Mouse (Mus musculus): ENCODE measurements around the gene Onecut3. TPM values are rescaled to one million over a fixed set of nuclear protein-coding genes. Genes with fewer than 3 reads are reported as not detected.

Onecut3 gene
- polyA plus RNA-seq, 1 experiment from 2014 or later: 0.05 TPM

DNA sequence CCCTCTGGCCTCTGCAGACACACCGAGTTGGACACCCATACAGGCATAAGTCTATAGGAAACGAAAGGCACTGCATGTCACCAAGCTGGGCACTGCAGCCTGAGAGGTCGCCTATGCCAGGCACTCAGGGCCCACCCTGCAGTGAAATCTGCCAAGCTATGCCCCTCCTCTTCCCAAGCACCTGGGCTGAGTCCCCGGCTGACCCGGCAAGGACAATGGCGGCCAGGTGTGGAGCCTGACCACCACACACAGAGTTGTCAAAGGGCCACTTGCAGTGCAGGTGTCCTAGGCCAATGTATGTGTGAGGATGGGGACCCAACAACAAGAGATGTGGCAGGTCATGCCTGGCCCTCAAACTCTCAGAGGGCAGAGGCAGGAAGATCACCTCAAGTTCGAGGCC is 64.8 kb downstream of the Onecut3 start:
- Histone ChIP-seq H3K9me3 (ENCODE audit: control insufficient read depth) (no peaks in the 10 kb centered on the region), H3K4me2 (replicated peaks; ENCODE audit: low read depth) (peak overlapping the region; percentile 75), H3K9ac (ENCODE audit: low read depth, low read length) (no peak overlapping the region), H3K27ac (ENCODE audit: low read depth, low read length) (no peak overlapping the region), H3K4me3 (ENCODE audit: low read depth, low read length) (no peak overlapping the region), H3K27me3 (replicated peaks; ENCODE audit: control insufficient read depth, insufficient read depth, low read length) (no peaks in the 10 kb centered on the region), H3K36me3 (ENCODE audit: control insufficient read depth, insufficient read depth) (no peaks in the 10 kb centered on the region; the same call in 1 of the 2 replicates), H3K4me1 (replicated peaks; ENCODE audit: control insufficient read depth, insufficient read depth, low read length) (0 out of 2 replicates have a peak, but pooled peaks cover 6% of the 10 kb centered on the region)
- WGBS: 87% methylated on average over 7 of the region's 7 CpGs
- no peak for TF ChIP-seq CTCF (IDR thresholded peaks at IDR 0.05; ENCODE audit: low read depth)
- ATAC-seq: no peak

- H3K27ac ChIP-seq (ENCODE audit: low read depth, low read length): peak overlapping the region; percentile 89
- 0% methylated on average over 13 of the region's 13 CpGs for WGBS
- no peak for TF ChIP-seq CTCF (IDR thresholded peaks at IDR 0.05; ENCODE audit: low read depth)
These were observed 66.0 kb downstream of the Onecut3 start for GRCm38 (mm10) chr10:80560621-80561020.

GRCm38 (mm10) chr10:80561116-80561944 is 66.7 kb downstream of the Onecut3 start, which contains the start of gene Rexo1:
Gene Rexo1 (minus strand): TSS chr10:80561560.
- H3K27ac ChIP-seq (ENCODE audit: low read depth, low read length): peak within 1 kb of the TSS; percentile 89
- under 1% methylated on average over 67 of the region's 72 CpGs for WGBS
- H3K4me1 ChIP-seq (replicated peaks; ENCODE audit: control insufficient read depth, insufficient read depth, low read length): 0 out of 2 replicates have a peak, but pooled peaks cover 6% of the 10 kb centered on the region
- H3K36me3 ChIP-seq (ENCODE audit: control insufficient read depth, insufficient read depth): no peaks in the 10 kb centered on the region
- peak; percentile 79 for ATAC-seq
- no peaks in the 10 kb centered on the region for H3K9me3 ChIP-seq (ENCODE audit: control insufficient read depth)
- peak within 1 kb of the TSS; percentile 75 for H3K4me2 ChIP-seq (replicated peaks; ENCODE audit: low read depth)
- H3K9ac ChIP-seq (ENCODE audit: low read depth, low read length): peak within 1 kb of the TSS; percentile 99
- H3K27me3 ChIP-seq (replicated peaks; ENCODE audit: control insufficient read depth, insufficient read depth, low read length): no peaks in the 10 kb centered on the region
- peak; percentile 89 for TF ChIP-seq CTCF (IDR thresholded peaks at IDR 0.05; ENCODE audit: low read depth)
- peak within 1 kb of the TSS; percentile 100 for H3K4me3 ChIP-seq (ENCODE audit: low read depth, low read length)

More at GRCm38 (mm10) chr10:80560621-80561020, 66.0 kb downstream of the Onecut3 start:
- peak overlapping the region; percentile 75 for H3K4me2 ChIP-seq (replicated peaks; ENCODE audit: low read depth)
- H3K27me3 ChIP-seq (replicated peaks; ENCODE audit: control insufficient read depth, insufficient read depth, low read length): no peaks in the 10 kb centered on the region
- 0 out of 2 replicates have a peak, but pooled peaks cover 6% of the 10 kb centered on the region for H3K4me1 ChIP-seq (replicated peaks; ENCODE audit: control insufficient read depth, insufficient read depth, low read length)
- peak overlapping the region; percentile 100 for H3K4me3 ChIP-seq (ENCODE audit: low read depth, low read length)
- H3K9me3 ChIP-seq (ENCODE audit: control insufficient read depth): no peaks in the 10 kb centered on the region
- no peaks in the 10 kb centered on the region for H3K36me3 ChIP-seq (ENCODE audit: control insufficient read depth, insufficient read depth)
- peak overlapping the region; percentile 99 for H3K9ac ChIP-seq (ENCODE audit: low read depth, low read length)
- peak; percentile 48 for ATAC-seq

- peak; percentile 97 for TF ChIP-seq CTCF (IDR thresholded peaks at IDR 0.05; ENCODE audit: low read depth)
- Histone ChIP-seq H3K4me3 (ENCODE audit: low read depth, low read length) (no peak overlapping the region), H3K9ac (ENCODE audit: low read depth, low read length) (no peak overlapping the region), H3K4me1 (replicated peaks; ENCODE audit: control insufficient read depth, insufficient read depth, low read length) (peaks cover 11% of the 10 kb centered on the region; the same call in 1 of the 2 replicates), H3K36me3 (ENCODE audit: control insufficient read depth, insufficient read depth) (peaks cover 8% of the 10 kb centered on the region; the same call in 1 of the 2 replicates), H3K9me3 (ENCODE audit: control insufficient read depth) (no peaks in the 10 kb centered on the region), H3K27me3 (replicated peaks; ENCODE audit: control insufficient read depth, insufficient read depth, low read length) (no peaks in the 10 kb centered on the region), H3K27ac (ENCODE audit: low read depth, low read length) (no peak overlapping the region), H3K4me2 (replicated peaks; ENCODE audit: low read depth) (no peak overlapping the region; the same call in 1 of the 2 replicates)
- 27% methylated on average over 17 of the region's 17 CpGs for WGBS
- ATAC-seq: peak; percentile 29
These were observed 71.9 kb downstream of the Onecut3 start for GRCm38 (mm10) chr10:80566375-80567092.

Other genes starting within 250 kb of the Onecut3 start
- gene Ndufs7, start 245.7 kb upstream of the Onecut3 start, polyA plus RNA-seq (2015; fragmentation: Nextera tagmentation; extraction: Ambion mirVana): 584 and 605 TPM in 2 replicates
- 30.1 and 37.2 TPM in 2 replicates for gene Gamt, start 233.8 kb upstream of the Onecut3 start, polyA plus RNA-seq (2015; fragmentation: Nextera tagmentation; extraction: Ambion mirVana)
- 26.6 and 29.0 TPM in 2 replicates for gene Dazap1, start 233.3 kb upstream of the Onecut3 start, polyA plus RNA-seq (2015; fragmentation: Nextera tagmentation; extraction: Ambion mirVana)
- 708 and 727 TPM in 2 replicates for gene Rps15, start 202.4 kb upstream of the Onecut3 start, polyA plus RNA-seq (2015; fragmentation: Nextera tagmentation; extraction: Ambion mirVana)
- 1.1 and 1.6 TPM in 2 replicates for gene Apc2, start 198.9 kb upstream of the Onecut3 start, polyA plus RNA-seq (2015; fragmentation: Nextera tagmentation; extraction: Ambion mirVana)
- gene 2310011J03Rik, start 174.3 kb upstream of the Onecut3 start, polyA plus RNA-seq (2015; fragmentation: Nextera tagmentation; extraction: Ambion mirVana): 85.2 and 87.6 TPM in 2 replicates
- 13.1 and 18.8 TPM in 2 replicates for gene Pcsk4, start 165.3 kb upstream of the Onecut3 start, polyA plus RNA-seq (2015; fragmentation: Nextera tagmentation; extraction: Ambion mirVana)
- 261 and 282 TPM in 2 replicates for gene Reep6, start 164.9 kb upstream of the Onecut3 start, polyA plus RNA-seq (2015; fragmentation: Nextera tagmentation; extraction: Ambion mirVana)
- gene Adamtsl5, start 146.4 kb upstream of the Onecut3 start, polyA plus RNA-seq (2015; fragmentation: Nextera tagmentation; extraction: Ambion mirVana): 46.7 and 50.4 TPM in 2 replicates
- gene Plk5, start 138.4 kb upstream of the Onecut3 start, polyA plus RNA-seq (2015; fragmentation: Nextera tagmentation; extraction: Ambion mirVana): 0.09 and 0.20 TPM in 2 replicates
- gene Mex3d, start 107.2 kb upstream of the Onecut3 start, polyA plus RNA-seq (2015; fragmentation: Nextera tagmentation; extraction: Ambion mirVana): 3.2 and 4.2 TPM in 2 replicates
- gene Mbd3, start 95.3 kb upstream of the Onecut3 start, polyA plus RNA-seq (2015; fragmentation: Nextera tagmentation; extraction: Ambion mirVana): 48.0 and 51.0 TPM in 2 replicates
- gene Uqcr11, start 88.0 kb upstream of the Onecut3 start, polyA plus RNA-seq (2015; fragmentation: Nextera tagmentation; extraction: Ambion mirVana): 1,032 and 1,082 TPM in 2 replicates
- gene Tcf3, start 61.2 kb upstream of the Onecut3 start, polyA plus RNA-seq (2015; fragmentation: Nextera tagmentation; extraction: Ambion mirVana): 34.1 and 34.5 TPM in 2 replicates
- 0.03 TPM in 2 replicates for gene Atp8b3, start 44.3 kb downstream of the Onecut3 start, polyA plus RNA-seq (2015; fragmentation: Nextera tagmentation; extraction: Ambion mirVana)
- gene Rexo1, start 66.7 kb downstream of the Onecut3 start, polyA plus RNA-seq (2015; fragmentation: Nextera tagmentation; extraction: Ambion mirVana): 9.1 and 10.1 TPM in 2 replicates
- 4.8 and 5.3 TPM in 2 replicates for gene Klf16, start 82.5 kb downstream of the Onecut3 start, polyA plus RNA-seq (2015; fragmentation: Nextera tagmentation; extraction: Ambion mirVana)
- gene Abhd17a, start 95.5 kb downstream of the Onecut3 start, polyA plus RNA-seq (2015; fragmentation: Nextera tagmentation; extraction: Ambion mirVana): 116 and 117 TPM in 2 replicates
- 86.5 and 88.5 TPM in 2 replicates for gene Scamp4, start 108.0 kb downstream of the Onecut3 start, polyA plus RNA-seq (2015; fragmentation: Nextera tagmentation; extraction: Ambion mirVana)
- 5.4 and 6.6 TPM in 2 replicates for gene Adat3, start 108.0 kb downstream of the Onecut3 start, polyA plus RNA-seq (2015; fragmentation: Nextera tagmentation; extraction: Ambion mirVana)
- gene Gm49322, start 111.2 kb downstream of the Onecut3 start, polyA plus RNA-seq (2015; fragmentation: Nextera tagmentation; extraction: Ambion mirVana): 2.3 and 2.6 TPM in 2 replicates
- gene Csnk1g2, start 128.0 kb downstream of the Onecut3 start, polyA plus RNA-seq (2015; fragmentation: Nextera tagmentation; extraction: Ambion mirVana): 97.5 and 99.2 TPM in 2 replicates
- 21.5 and 23.5 TPM in 2 replicates for gene Btbd2, start 162.2 kb downstream of the Onecut3 start, polyA plus RNA-seq (2015; fragmentation: Nextera tagmentation; extraction: Ambion mirVana)
- 38.4 and 38.6 TPM in 2 replicates for gene Mknk2, start 183.3 kb downstream of the Onecut3 start, polyA plus RNA-seq (2015; fragmentation: Nextera tagmentation; extraction: Ambion mirVana)
- 14.4 and 15.4 TPM in 2 replicates for gene Mob3a, start 207.1 kb downstream of the Onecut3 start, polyA plus RNA-seq (2015; fragmentation: Nextera tagmentation; extraction: Ambion mirVana)
- gene Izumo4, start 207.3 kb downstream of the Onecut3 start, polyA plus RNA-seq (2015; fragmentation: Nextera tagmentation; extraction: Ambion mirVana): 12.2 and 14.4 TPM in 2 replicates
- 41.3 and 49.5 TPM in 2 replicates for gene Ap3d1, start 247.4 kb downstream of the Onecut3 start, polyA plus RNA-seq (2015; fragmentation: Nextera tagmentation; extraction: Ambion mirVana)